Mouse (Mus musculus) kidney, postnatal 0 days (tissue): ENCODE data around the gene Cblc. TPM values are rescaled to one million over a fixed set of nuclear protein-coding genes. Genes with fewer than 3 reads are reported as not detected.

Experiments used
- ATAC-seq: fragments of 200-750 bp; cut with Nextera tagmentation; replicated peaks from 2 replicates; pipeline ENCODE4 v1.8.0; 2017; ENCODE audit warnings: low read depth, moderate number of reproducible peaks, moderate TSS enrichment, moderate library complexity; ENCODE audit not compliant: low FRiP score
- DNase-seq: peaks from one replicate; pipeline ENCODE4 v3.0.0-alpha.2; 2016; ENCODE audit warnings: low spot score
- H3K27ac ChIP-seq: fragments of 300-500 bp; sonication (generic); 2 replicates; pipeline ENCODE4 v1.5.1; 2014; ENCODE audit warnings: mild to moderate bottlenecking
- H3K27me3 ChIP-seq: fragments of 300-500 bp; sonication (generic); 2 replicates; pipeline ENCODE4 v1.6.1; 2014; ENCODE audit warnings: low read length, mixed read lengths; ENCODE audit not compliant: insufficient read depth
- H3K36me3 ChIP-seq: fragments of 300-500 bp; sonication (generic); 2 replicates; pipeline ENCODE4 v1.6.1; 2014; ENCODE audit warnings: low read length, mixed read lengths; ENCODE audit not compliant: insufficient read depth
- H3K4me1 ChIP-seq: fragments of 300-500 bp; sonication (generic); replicated peaks from 2 replicates; pipeline ENCODE4 v1.6.1; 2014; ENCODE audit warnings: antibody characterized with exemption, low read length, mixed read lengths; ENCODE audit not compliant: insufficient read depth
- H3K4me2 ChIP-seq: fragments of 300-500 bp; sonication (generic); 2 replicates; pipeline ENCODE4 v1.6.1; 2014; ENCODE audit warnings: mild to moderate bottlenecking, low read length, moderate library complexity, mixed read lengths
- H3K4me3 ChIP-seq: fragments of 300-500 bp; sonication (generic); replicated peaks from 2 replicates; pipeline ENCODE4 v1.5.1; 2014; ENCODE audit warnings: low read depth, low read length
- H3K9ac ChIP-seq: fragments of 300-500 bp; sonication (generic); 2 replicates; pipeline ENCODE4 v1.6.1; 2014; ENCODE audit warnings: low read depth, low read length
- H3K9me3 ChIP-seq: fragments of 300-500 bp; sonication (generic); replicated peaks from 2 replicates; pipeline ENCODE4 v1.6.1; 2016; ENCODE audit warnings: low read length, inconsistent platforms, mixed read lengths
- CTCF ChIP-seq: IDR thresholded peaks from 2 replicates; pipeline ENCODE4 v1.5.1; 2016; ENCODE audit warnings: antibody characterized with exemption, low read depth, mild to moderate bottlenecking, moderate library complexity
- WGBS: fragments of 180-500 bp; shearing (Covaris S2); extraction: QIAGEN DNeasy Blood & Tissue Kit; methylation state at CpG from one replicate; pipeline ENCODE4 v1.1.7; 2014; 5-methylcytosine and 5-hydroxymethylcytosine counted together
- polyA plus RNA-seq: library from polyadenylated mRNA; unstranded; fragments of >200 nt; fragmentation: Nextera tagmentation; extraction: Ambion mirVana; gene quantifications from 2 replicates; pipeline ENCODE4 v1.2.1, GENCODE M21; 2015

Gene Cblc
- polyA plus RNA-seq, 1 experiment from 2014 or later, result 14.6 TPM

GRCm38 (mm10) chr7:19779903-19780302 lies 16.7 kb downstream of the Cblc start:
- H3K27me3 ChIP-seq, result no peaks in the 10 kb centered on the region
- H3K27ac ChIP-seq, result no peak overlapping the region
- H3K4me1 ChIP-seq, result no peaks in the 10 kb centered on the region
- H3K4me2 ChIP-seq, result no peak overlapping the region
- H3K9ac ChIP-seq, result no peak overlapping the region
- WGBS, result 77% methylated on average over 4 of the region's 4 CpGs
- no peaks in the 10 kb centered on the region for H3K36me3 ChIP-seq
- DNase-seq, result no peak
- no peak for ATAC-seq
- no peaks in the 10 kb centered on the region for H3K9me3 ChIP-seq
- H3K4me3 ChIP-seq, result no peak overlapping the region
- peak; percentile 27; the same call in 1 of the 2 replicates for TF ChIP-seq CTCF

GRCm38 (mm10) chr7:19778645-19779044 lies 18.0 kb downstream of the Cblc start:
- no peak for TF ChIP-seq CTCF
- DNase-seq, result no peak
- Histone ChIP-seq H3K27ac (no peak overlapping the region), H3K36me3 (no peaks in the 10 kb centered on the region), H3K9ac (no peak overlapping the region), H3K27me3 (no peaks in the 10 kb centered on the region), H3K9me3 (no peaks in the 10 kb centered on the region), H3K4me2 (no peak overlapping the region), H3K4me1 (no peaks in the 10 kb centered on the region), H3K4me3 (no peak overlapping the region)
- WGBS, result 86% methylated on average over 8 of the region's 8 CpGs
- ATAC-seq, result no peak

GRCm38 (mm10) chr7:19777049-19777723 lies 19.4 kb downstream of the Cblc start:
- no peak overlapping the region for H3K4me2 ChIP-seq
- ATAC-seq (no peak), DNase-seq (no peak)
- no peak overlapping the region for H3K4me3 ChIP-seq
- no peak for TF ChIP-seq CTCF
- H3K4me1 ChIP-seq, result no peaks in the 10 kb centered on the region
- no peaks in the 10 kb centered on the region for H3K36me3 ChIP-seq
- no peak overlapping the region for H3K9ac ChIP-seq
- no peaks in the 10 kb centered on the region for H3K27me3 ChIP-seq
- no peak overlapping the region for H3K27ac ChIP-seq
- WGBS, result 90% methylated on average over 11 of the region's 11 CpGs
- H3K9me3 ChIP-seq, result no peaks in the 10 kb centered on the region

- H3K4me2 ChIP-seq, result peak overlapping the region; percentile 75; the same call in 1 of the 2 replicates
- DNase-seq, result no peak
- no peak for ATAC-seq
- peaks cover 29% of the 10 kb centered on the region for H3K4me1 ChIP-seq
- no peak overlapping the region for H3K4me3 ChIP-seq
- no peaks in the 10 kb centered on the region for H3K27me3 ChIP-seq
- H3K27ac ChIP-seq, result peak overlapping the region; percentile 85
- H3K9me3 ChIP-seq, result no peaks in the 10 kb centered on the region
- WGBS, result 45% methylated on average over 4 of the region's 4 CpGs
- no peaks in the 10 kb centered on the region for H3K36me3 ChIP-seq
- TF ChIP-seq CTCF, result no peak
- H3K9ac ChIP-seq, result no peak overlapping the region
Observed at GRCm38 (mm10) chr7:19771682-19772081, 24.9 kb downstream of the Cblc start.

- no peaks in the 10 kb centered on the region for H3K36me3 ChIP-seq
- ATAC-seq (peak; percentile 87), DNase-seq (peak; percentile 89)
- peak within 1 kb of the TSS; percentile 75 for H3K4me2 ChIP-seq
- WGBS, result 8% methylated on average over 9 of the region's 9 CpGs
- TF ChIP-seq CTCF, result no peak
- no peaks in the 10 kb centered on the region for H3K27me3 ChIP-seq
- H3K4me1 ChIP-seq, result peaks cover 29% of the 10 kb centered on the region
- peak within 1 kb of the TSS; percentile 60 for H3K4me3 ChIP-seq
- H3K9ac ChIP-seq, result peak within 1 kb of the TSS; percentile 82
- no peaks in the 10 kb centered on the region for H3K9me3 ChIP-seq
- H3K27ac ChIP-seq, result peak within 1 kb of the TSS; percentile 85
Observed at GRCm38 (mm10) chr7:19770984-19771391, 25.6 kb downstream of the Cblc start, which contains the start of gene Bcam. Gene Bcam (minus strand): TSS chr7:19771016.

GRCm38 (mm10) chr7:19770375-19770754 lies 26.2 kb downstream of the Cblc start:
- Histone ChIP-seq H3K9me3 (no peaks in the 10 kb centered on the region), H3K4me3 (peak overlapping the region; percentile 60), H3K27ac (peak overlapping the region; percentile 85), H3K9ac (peak overlapping the region; percentile 82), H3K27me3 (no peaks in the 10 kb centered on the region), H3K4me1 (peaks cover 29% of the 10 kb centered on the region), H3K36me3 (peaks cover 4% of the 10 kb centered on the region; the same call in 1 of the 2 replicates), H3K4me2 (peak overlapping the region; percentile 75)
- ATAC-seq (peak; percentile 61), DNase-seq (peak; percentile 87)
- TF ChIP-seq CTCF, result no peak
- 1% methylated on average over 25 of the region's 28 CpGs for WGBS
